Mouse (Mus musculus): ENCODE results near the gene Ube2l3. TPM values are rescaled to one million over a fixed set of nuclear protein-coding genes. Genes with fewer than 3 reads are reported as not detected.
"Not testable (repeated sequence)": the region's sequence is repeated elsewhere in the genome, so short reads cannot be mapped to it uniquely, and the experiment has no call there.

Gene Ube2l3
- polyA plus RNA-seq, 1 experiment from 2014 or later, result 422 TPM

DNA sequence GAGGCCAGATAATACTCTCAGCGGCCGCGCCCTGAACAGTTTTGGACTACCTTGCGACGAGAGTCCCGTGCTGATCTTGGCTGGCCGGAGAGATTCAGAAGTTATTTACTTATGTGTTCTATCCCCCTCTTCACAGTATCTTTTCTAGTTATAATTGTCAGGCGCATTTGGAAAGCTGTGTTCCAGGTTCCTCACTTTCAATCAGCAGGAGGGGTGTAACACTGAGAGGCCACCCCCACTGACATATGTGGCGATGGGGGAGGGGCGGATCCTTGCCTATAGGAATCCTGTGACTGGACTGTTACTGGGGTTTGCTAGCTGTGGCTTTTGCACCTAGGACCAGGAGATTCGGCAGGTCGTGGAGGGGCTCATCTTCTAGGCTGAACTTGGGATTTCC is 32.0 kb upstream of the Ube2l3 start:
- Histone ChIP-seq H3K4me2 (replicated peaks; ENCODE audit: low read depth, low read length) (peak overlapping the region; percentile 80), H3K4me3 (ENCODE audit: low read depth, low read length) (peak overlapping the region; percentile 84), H3K36me3 (ENCODE audit: control insufficient read depth, insufficient read depth, low read length) (no peaks in the 10 kb centered on the region), H3K27ac (ENCODE audit: low read depth, low read length) (peak overlapping the region; percentile 93), H3K4me1 (replicated peaks; ENCODE audit: control insufficient read depth, insufficient read depth, low read length) (peaks cover 2% of the 10 kb centered on the region; the same call in 1 of the 2 replicates), H3K9ac (ENCODE audit: low read depth, low read length) (peak overlapping the region; percentile 94), H3K27me3 (ENCODE audit: control insufficient read depth, insufficient read depth, low read length) (no peaks in the 10 kb centered on the region), H3K9me3 (ENCODE audit: control insufficient read depth, low read length) (no peaks in the 10 kb centered on the region)
- ATAC-seq (ENCODE audit: low FRiP score), result no peak
- DNase-seq (ENCODE audit: low spot score), result peak; percentile 72
- 2% methylated on average over 12 of the region's 12 CpGs for WGBS

DNA sequence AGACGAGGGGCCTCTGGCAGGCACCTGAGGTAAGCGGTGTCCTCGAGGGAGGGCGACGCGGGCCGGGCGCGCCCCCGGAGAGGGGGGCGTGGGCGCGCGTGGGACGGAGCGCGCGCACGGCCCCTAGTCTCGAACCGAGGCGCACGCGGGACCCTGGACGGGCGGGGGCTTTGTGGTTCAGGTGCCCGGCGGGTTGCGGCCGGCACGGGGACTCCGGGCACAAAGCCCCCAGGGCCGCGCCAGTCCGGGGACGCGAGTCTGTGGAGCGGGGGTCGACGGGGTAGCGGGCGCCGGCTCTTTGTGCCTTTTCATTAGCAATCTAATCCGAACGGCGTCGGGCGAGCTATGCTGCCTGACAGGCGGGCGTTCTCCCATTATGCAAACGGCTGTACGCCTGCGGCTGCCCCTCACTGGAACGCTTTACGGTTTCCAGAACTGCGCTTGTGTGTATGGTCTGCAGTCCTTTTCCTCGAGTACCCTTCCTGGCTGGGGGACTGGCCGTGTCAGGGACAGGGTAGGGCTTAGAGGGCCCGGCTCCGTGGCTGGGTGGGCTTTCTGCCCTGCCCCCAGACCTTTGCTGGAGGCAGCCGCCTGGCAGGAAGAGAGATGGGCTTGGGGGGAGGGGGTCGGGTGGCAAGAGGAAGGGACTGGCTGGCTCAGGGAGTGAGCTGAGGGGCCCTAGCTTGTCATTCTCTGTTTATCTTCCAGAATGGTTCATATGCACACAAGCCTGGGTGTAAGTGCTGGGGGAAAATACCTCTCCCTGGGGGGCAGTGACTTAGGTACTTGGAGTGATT is 31.5 kb upstream of the Ube2l3 start:
- Histone ChIP-seq H3K4me3 (ENCODE audit: low read depth, low read length) (peak overlapping the region; percentile 84), H3K4me1 (replicated peaks; ENCODE audit: control insufficient read depth, insufficient read depth, low read length) (peaks cover 2% of the 10 kb centered on the region; the same call in 1 of the 2 replicates), H3K27me3 (ENCODE audit: control insufficient read depth, insufficient read depth, low read length) (no peaks in the 10 kb centered on the region), H3K4me2 (replicated peaks; ENCODE audit: low read depth, low read length) (peak overlapping the region; percentile 80), H3K36me3 (ENCODE audit: control insufficient read depth, insufficient read depth, low read length) (no peaks in the 10 kb centered on the region), H3K9ac (ENCODE audit: low read depth, low read length) (peak overlapping the region; percentile 94), H3K27ac (ENCODE audit: low read depth, low read length) (peak overlapping the region; percentile 93), H3K9me3 (ENCODE audit: control insufficient read depth, low read length) (no peaks in the 10 kb centered on the region)
- DNase-seq (ENCODE audit: low spot score) (peak; percentile 81), ATAC-seq (ENCODE audit: low FRiP score) (peak; percentile 80)
- under 1% methylated on average over 58 of the region's 62 CpGs for WGBS

DNA sequence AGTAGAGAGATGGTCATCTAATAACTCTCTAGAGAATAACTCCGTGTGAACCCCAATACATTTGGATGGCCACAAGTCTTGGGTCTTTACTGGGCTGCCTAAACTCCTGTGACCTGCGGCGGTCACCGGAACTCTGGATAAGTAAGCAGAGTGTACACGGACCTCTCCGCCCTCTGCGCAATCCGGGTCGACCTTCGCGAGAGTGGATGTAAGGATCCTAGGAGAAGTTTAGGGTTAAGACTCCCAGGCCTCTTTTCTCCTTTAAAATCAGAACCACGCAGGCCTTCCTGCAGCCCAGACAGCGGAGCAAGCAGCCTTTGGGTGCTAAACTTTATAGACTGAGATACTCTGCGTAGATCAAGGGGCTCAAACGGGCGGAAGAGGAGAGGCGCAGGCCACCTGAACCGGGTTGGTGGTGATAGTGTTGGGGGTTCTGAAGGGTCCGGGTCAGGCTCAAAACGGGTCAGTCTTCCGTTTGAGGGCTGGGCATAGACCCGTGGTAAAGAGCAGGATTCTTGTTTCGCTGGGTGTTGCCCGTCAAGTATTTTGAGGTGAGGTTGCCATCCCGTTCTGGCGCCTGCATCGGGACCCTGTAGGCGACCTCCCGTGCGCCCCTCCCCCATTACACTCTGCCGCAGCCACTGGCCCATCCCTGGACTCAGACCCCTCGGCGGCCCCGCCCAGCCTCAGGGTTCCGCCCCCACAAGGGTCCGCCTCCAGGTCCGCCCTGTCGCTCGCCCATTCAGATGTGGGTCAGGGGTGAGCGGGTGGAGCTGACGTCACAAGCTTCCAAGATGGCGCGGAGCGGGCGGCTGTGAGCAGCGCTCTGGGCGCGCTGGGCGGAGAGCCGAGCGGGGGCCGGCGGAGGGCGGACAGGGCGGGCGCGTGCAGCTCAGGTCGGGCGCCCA is 30.6 kb upstream of the Ube2l3 start, which contains the start of gene Hic2:
Gene Hic2 (plus strand): TSS at position 779 of the 908 bp plus-strand sequence.
- no peaks in the 10 kb centered on the region for H3K27me3 ChIP-seq (ENCODE audit: control insufficient read depth, insufficient read depth, low read length)
- WGBS, result under 1% methylated on average over 54 of the region's 59 CpGs

DNA sequence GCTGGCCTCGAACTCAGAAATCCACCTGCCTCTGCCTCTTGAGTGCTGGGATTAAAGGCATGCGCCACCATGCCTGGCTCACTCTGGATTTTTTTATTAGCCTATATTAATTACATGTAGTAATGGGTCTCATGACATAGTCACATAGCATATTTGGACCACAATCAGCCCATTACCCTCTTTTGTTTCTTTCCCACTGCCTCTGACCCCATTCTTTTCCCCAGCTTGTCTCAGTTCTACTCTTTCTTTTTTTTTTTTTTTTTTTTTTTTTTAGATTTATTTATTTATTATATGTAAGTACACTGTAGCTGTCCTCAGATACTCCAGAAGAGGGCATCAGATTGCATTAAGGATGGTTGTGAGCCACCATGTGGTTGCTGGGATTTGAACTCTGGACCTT is 29.1 kb upstream of the Ube2l3 start:
- not testable (repeated sequence) for H3K4me1 ChIP-seq (replicated peaks; ENCODE audit: control insufficient read depth, insufficient read depth, low read length); H3K4me2 ChIP-seq (replicated peaks; ENCODE audit: low read depth, low read length); DNase-seq (ENCODE audit: low spot score); ATAC-seq (ENCODE audit: low FRiP score); H3K4me3 ChIP-seq (ENCODE audit: low read depth, low read length); H3K36me3 ChIP-seq (ENCODE audit: control insufficient read depth, insufficient read depth, low read length); H3K9me3 ChIP-seq (ENCODE audit: control insufficient read depth, low read length); H3K27me3 ChIP-seq (ENCODE audit: control insufficient read depth, insufficient read depth, low read length); H3K9ac ChIP-seq (ENCODE audit: low read depth, low read length); H3K27ac ChIP-seq (ENCODE audit: low read depth, low read length)
- WGBS, result 94% methylated on average over 2 of the region's 2 CpGs

More for the DNA sequence above, 30.6 kb upstream of the Ube2l3 start, which contains the start of gene Hic2:
- peak within 1 kb of the TSS; percentile 93 for H3K27ac ChIP-seq (ENCODE audit: low read depth, low read length)
- peaks cover 2% of the 10 kb centered on the region; the same call in 1 of the 2 replicates for H3K4me1 ChIP-seq (replicated peaks; ENCODE audit: control insufficient read depth, insufficient read depth, low read length)
- no peaks in the 10 kb centered on the region for H3K9me3 ChIP-seq (ENCODE audit: control insufficient read depth, low read length)
- H3K36me3 ChIP-seq (ENCODE audit: control insufficient read depth, insufficient read depth, low read length), result no peaks in the 10 kb centered on the region
- H3K4me2 ChIP-seq (replicated peaks; ENCODE audit: low read depth, low read length), result peak within 1 kb of the TSS; percentile 80
- peak within 1 kb of the TSS; percentile 84 for H3K4me3 ChIP-seq (ENCODE audit: low read depth, low read length)
- ATAC-seq (ENCODE audit: low FRiP score) (peak; percentile 98), DNase-seq (ENCODE audit: low spot score) (peak; percentile 98)
- peak within 1 kb of the TSS; percentile 94 for H3K9ac ChIP-seq (ENCODE audit: low read depth, low read length)

DNA sequence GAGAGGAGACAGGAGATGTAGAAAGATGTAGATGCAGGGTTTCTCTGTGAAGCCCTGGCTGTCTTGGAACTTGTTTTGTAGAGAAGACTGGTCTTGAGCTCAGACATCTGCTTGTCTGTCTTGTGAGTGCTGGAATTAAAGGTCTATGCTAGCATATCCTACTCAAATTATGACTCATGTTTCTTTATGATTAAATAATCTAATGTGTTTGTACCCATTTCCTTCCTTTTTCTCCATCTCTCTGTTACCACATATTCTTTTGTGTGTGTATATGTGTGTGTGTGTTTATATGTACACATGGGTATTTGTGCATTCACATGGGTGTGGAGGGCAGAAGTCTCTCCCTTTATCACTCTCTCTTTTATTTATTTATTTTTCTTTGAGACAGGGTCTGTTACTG is 24.0 kb upstream of the Ube2l3 start:
- Histone ChIP-seq H3K36me3 (ENCODE audit: control insufficient read depth, insufficient read depth, low read length) (no peaks in the 10 kb centered on the region), H3K4me1 (replicated peaks; ENCODE audit: control insufficient read depth, insufficient read depth, low read length) (no peaks in the 10 kb centered on the region), H3K9ac (ENCODE audit: low read depth, low read length) (no peak overlapping the region), H3K9me3 (ENCODE audit: control insufficient read depth, low read length) (no peaks in the 10 kb centered on the region), H3K27ac (ENCODE audit: low read depth, low read length) (no peak overlapping the region), H3K27me3 (ENCODE audit: control insufficient read depth, insufficient read depth, low read length) (no peaks in the 10 kb centered on the region), H3K4me2 (replicated peaks; ENCODE audit: low read depth, low read length) (no peak overlapping the region), H3K4me3 (ENCODE audit: low read depth, low read length) (no peak overlapping the region)
- ATAC-seq (ENCODE audit: low FRiP score) (no peak), DNase-seq (ENCODE audit: low spot score) (no peak)

DNA sequence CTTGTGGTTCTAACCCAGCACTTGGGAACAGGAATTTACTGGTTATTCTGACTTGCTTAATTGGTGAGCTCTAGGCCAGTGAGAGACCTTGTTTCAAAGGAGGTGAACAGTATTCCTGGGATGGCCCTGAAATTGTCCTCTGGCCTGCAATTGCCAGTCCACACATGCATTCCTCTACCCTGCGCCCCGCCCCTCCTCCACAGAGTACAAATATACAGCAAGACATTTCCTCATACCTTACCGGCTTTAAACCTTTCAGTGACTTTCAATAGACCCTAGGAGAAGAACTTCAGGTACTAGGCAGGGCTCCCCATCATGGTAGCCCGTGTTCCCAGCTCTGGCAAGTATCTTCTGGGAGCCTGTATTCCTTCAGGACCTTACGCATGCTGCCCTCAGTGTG is 23.1 kb upstream of the Ube2l3 start:
- 86% methylated on average over 5 of the region's 5 CpGs for whole genome bisulfite sequencing
- ATAC-seq (ENCODE audit: low FRiP score), result no peak

DNA sequence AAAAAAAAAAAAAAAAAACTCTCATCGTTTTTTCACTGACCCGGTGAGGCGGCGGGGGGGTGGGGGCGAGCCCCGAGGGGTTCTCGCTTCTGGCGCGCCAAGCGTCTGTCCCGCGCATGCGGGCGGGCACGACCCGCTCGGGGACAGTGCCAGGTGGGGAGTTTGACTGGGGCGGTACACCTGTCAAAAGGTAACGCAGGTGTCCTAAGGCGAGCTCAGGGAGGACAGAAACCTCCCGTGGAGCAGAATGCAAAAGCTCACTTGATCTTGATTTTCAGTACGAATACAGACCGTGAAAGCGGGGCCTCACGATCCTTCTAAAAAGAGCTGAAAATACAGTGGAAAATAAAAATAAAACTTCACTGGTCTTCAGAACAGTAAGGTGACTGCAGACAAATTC is 19.7 kb upstream of the Ube2l3 start:
- no peak overlapping the region for H3K4me3 ChIP-seq (ENCODE audit: low read depth, low read length)
- no peak overlapping the region for H3K4me2 ChIP-seq (replicated peaks; ENCODE audit: low read depth, low read length)
- no peaks in the 10 kb centered on the region for H3K4me1 ChIP-seq (replicated peaks; ENCODE audit: control insufficient read depth, insufficient read depth, low read length)
- H3K27ac ChIP-seq (ENCODE audit: low read depth, low read length), result no peak overlapping the region
- peak; percentile 97 for DNase-seq (ENCODE audit: low spot score)
- ATAC-seq (ENCODE audit: low FRiP score), result peak; percentile 100
- H3K36me3 ChIP-seq (ENCODE audit: control insufficient read depth, insufficient read depth, low read length), result no peaks in the 10 kb centered on the region
- WGBS, result 34% methylated on average over 25 of the region's 25 CpGs
- H3K9ac ChIP-seq (ENCODE audit: low read depth, low read length), result no peak overlapping the region
- no peaks in the 10 kb centered on the region for H3K9me3 ChIP-seq (ENCODE audit: control insufficient read depth, low read length)
- no peaks in the 10 kb centered on the region for H3K27me3 ChIP-seq (ENCODE audit: control insufficient read depth, insufficient read depth, low read length)

More for the DNA sequence above, 23.1 kb upstream of the Ube2l3 start:
- Histone ChIP-seq H3K9me3 (ENCODE audit: control insufficient read depth, low read length) (no peaks in the 10 kb centered on the region), H3K9ac (ENCODE audit: low read depth, low read length) (no peak overlapping the region), H3K4me2 (replicated peaks; ENCODE audit: low read depth, low read length) (no peak overlapping the region), H3K36me3 (ENCODE audit: control insufficient read depth, insufficient read depth, low read length) (no peaks in the 10 kb centered on the region), H3K27ac (ENCODE audit: low read depth, low read length) (no peak overlapping the region), H3K4me3 (ENCODE audit: low read depth, low read length) (no peak overlapping the region), H3K27me3 (ENCODE audit: control insufficient read depth, insufficient read depth, low read length) (no peaks in the 10 kb centered on the region), H3K4me1 (replicated peaks; ENCODE audit: control insufficient read depth, insufficient read depth, low read length) (no peaks in the 10 kb centered on the region)
- no peak for DNase-seq (ENCODE audit: low spot score)

DNA sequence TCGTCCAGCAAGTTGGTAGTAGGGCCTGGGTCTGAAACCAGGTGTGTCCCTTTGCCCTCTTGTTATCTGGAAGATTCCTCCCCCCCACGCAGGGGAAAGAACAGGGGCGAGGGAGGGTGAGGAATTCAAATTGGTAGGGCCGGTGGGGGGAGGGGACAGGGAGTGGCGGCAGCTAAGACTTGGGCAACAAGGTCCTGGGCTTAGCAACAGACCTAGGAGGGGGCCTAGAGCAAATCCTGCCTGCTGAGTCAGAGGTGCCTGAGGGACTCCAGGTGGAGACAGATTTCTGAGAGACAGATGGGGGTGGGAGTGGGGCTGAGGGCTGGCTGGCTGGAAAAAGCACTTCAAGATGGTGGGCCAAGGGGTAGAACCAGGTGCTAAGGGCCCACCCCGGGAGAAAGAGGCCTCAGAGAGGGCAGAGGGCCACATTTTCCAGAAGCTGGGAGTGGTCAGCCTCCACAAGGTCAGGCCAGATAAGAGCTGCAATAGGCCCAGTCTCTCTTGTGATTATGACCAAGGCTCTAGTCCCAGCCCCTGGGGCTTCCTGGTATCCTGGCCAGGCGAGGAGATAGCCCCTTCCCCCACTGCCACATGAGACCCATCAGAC is 17.8 kb upstream of the Ube2l3 start:
- Histone ChIP-seq H3K4me2 (replicated peaks; ENCODE audit: low read depth, low read length) (no peak overlapping the region), H3K4me1 (replicated peaks; ENCODE audit: control insufficient read depth, insufficient read depth, low read length) (no peaks in the 10 kb centered on the region), H3K27ac (ENCODE audit: low read depth, low read length) (no peak overlapping the region), H3K36me3 (ENCODE audit: control insufficient read depth, insufficient read depth, low read length) (no peaks in the 10 kb centered on the region), H3K9me3 (ENCODE audit: control insufficient read depth, low read length) (no peaks in the 10 kb centered on the region), H3K4me3 (ENCODE audit: low read depth, low read length) (no peak overlapping the region), H3K9ac (ENCODE audit: low read depth, low read length) (no peak overlapping the region), H3K27me3 (ENCODE audit: control insufficient read depth, insufficient read depth, low read length) (no peaks in the 10 kb centered on the region)
- DNase-seq (ENCODE audit: low spot score), result no peak
- no peak for ATAC-seq (ENCODE audit: low FRiP score)
- WGBS, result 40% methylated on average over 7 of the region's 7 CpGs

Measured in hindbrain, embryonic 11.5 days (tissue).